25 mouse cellular contexts compared by ENCODE assay signal in the genomic region with DNA sequence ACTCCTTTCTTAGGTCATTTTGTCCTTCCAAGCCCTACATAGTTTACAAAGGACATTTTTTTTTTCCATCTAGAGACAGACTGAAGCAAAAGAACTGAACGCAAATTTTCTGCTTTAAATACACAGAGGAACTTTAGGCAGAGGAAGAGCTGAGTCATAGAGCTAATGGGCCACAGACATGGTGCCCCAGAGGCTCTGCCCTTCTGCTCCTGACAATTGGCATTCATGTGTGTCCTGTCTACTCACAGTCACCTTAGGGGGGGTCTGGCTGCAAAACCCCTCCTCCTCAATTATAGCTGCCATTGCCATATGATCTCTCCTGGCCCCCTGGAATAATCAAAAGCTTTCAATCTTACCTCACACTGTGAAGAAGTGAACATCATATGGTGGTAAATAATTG.
A peak's percentile ranks its signal among the peaks of the same experiment; 100 is the strongest.
DNase-seq lines count a peak whose midpoint lies in the region; ATAC-seq and TF ChIP-seq lines count a peak whose summit lies in the region.
"Had no signal": no experiment of that assay in that cellular context is flagged by ENCODE, and none has a peak within 500 bp of the region (broad histone marks: within the 10 kb centered on the region; RNA-seq: fewer than 3 reads in every experiment).

No protein-coding gene starts in this region.

- no peak overlapping the region for H3K9ac ChIP-seq in midbrain, embryonic 15.5 days
- H3K9ac ChIP-seq in embryonic facial prominence, embryonic 11.5 days (replicated peaks; ENCODE audit: low read length) = no peak overlapping the region
- H3K9ac ChIP-seq in hindbrain, embryonic 15.5 days = no peak overlapping the region
- no peak overlapping the region for H3K9ac ChIP-seq in lung, postnatal 0 days (replicated peaks; ENCODE audit: low read depth)
- H3K9ac ChIP-seq: forebrain, embryonic 13.5 days; heart, embryonic 15.5 days; limb, embryonic 12.5 days; liver, postnatal 0 days; neural tube, embryonic 12.5 days; stomach, embryonic 15.5 days had no signal

- H3K4me3 ChIP-seq in midbrain, embryonic 15.5 days = no peak overlapping the region
- H3K4me3 ChIP-seq in midbrain, embryonic 10.5 days = no peak overlapping the region
- no peak overlapping the region for H3K4me3 ChIP-seq in embryonic facial prominence, embryonic 11.5 days (ENCODE audit: low read depth, low read length)
- no peak overlapping the region for H3K4me3 ChIP-seq in hindbrain, embryonic 15.5 days
- H3K4me3 ChIP-seq in lung, postnatal 0 days (ENCODE audit: low read depth, low read length) = no peak overlapping the region
- H3K4me3 ChIP-seq: forebrain, embryonic 13.5 days; gastrocnemius, adult 2 months; heart, embryonic 15.5 days; limb, embryonic 12.5 days; neural tube, embryonic 12.5 days; stomach, embryonic 15.5 days had no signal

- peak; percentile 37 for DNase-seq in embryo, embryonic 10 days (ENCODE audit: low spot score)
- DNase-seq in embryo, embryonic 9.5 days (ENCODE audit: extremely low spot score) = no peak
- DNase-seq in midbrain, embryonic 10.5 days (ENCODE audit: low spot score) = no peak
- peak; percentile 18 for DNase-seq in embryonic facial prominence, embryonic 11.5 days (ENCODE audit: low spot score)
- DNase-seq in layer of hippocampus, postnatal 14 days (ENCODE audit: low spot score in 2 of 2) = no peak
- no peak for DNase-seq in lung, postnatal 0 days (ENCODE audit: low spot score)
- DNase-seq: adrenal gland, postnatal 36 days; cerebellum, adult 11 months; cerebellum, postnatal 14 days; gastrocnemius, adult 2 months; kidney, adult 9 months; kidney, postnatal 14 days; liver, postnatal 0 days; lung, postnatal 10 days; thymus, postnatal 4 days had no signal

- no peaks in the 10 kb centered on the region for H3K27me3 ChIP-seq in midbrain, embryonic 15.5 days (replicated peaks)
- no peaks in the 10 kb centered on the region for H3K27me3 ChIP-seq in midbrain, embryonic 10.5 days (ENCODE audit: low read depth, poor library complexity, severe bottlenecking)
- H3K27me3 ChIP-seq in embryonic facial prominence, embryonic 11.5 days (ENCODE audit: control insufficient read depth, insufficient read depth, low read length) = no peaks in the 10 kb centered on the region
- no peaks in the 10 kb centered on the region for H3K27me3 ChIP-seq in hindbrain, embryonic 15.5 days
- H3K27me3 ChIP-seq in lung, postnatal 0 days (replicated peaks; ENCODE audit: insufficient read depth, low read length) = no peaks in the 10 kb centered on the region
- H3K27me3 ChIP-seq: forebrain, embryonic 13.5 days; heart, embryonic 15.5 days; limb, embryonic 12.5 days; neural tube, embryonic 12.5 days; stomach, embryonic 15.5 days had no signal

- no peaks in the 10 kb centered on the region for H3K36me3 ChIP-seq in midbrain, embryonic 15.5 days (replicated peaks)
- no peaks in the 10 kb centered on the region for H3K36me3 ChIP-seq in midbrain, embryonic 10.5 days
- no peaks in the 10 kb centered on the region for H3K36me3 ChIP-seq in embryonic facial prominence, embryonic 11.5 days (replicated peaks; ENCODE audit: control insufficient read depth, insufficient read depth, low read depth, low read length)
- no peaks in the 10 kb centered on the region for H3K36me3 ChIP-seq in hindbrain, embryonic 15.5 days
- no peaks in the 10 kb centered on the region for H3K36me3 ChIP-seq in lung, postnatal 0 days (ENCODE audit: insufficient read depth, low read length)
- H3K36me3 ChIP-seq: heart, embryonic 15.5 days; limb, embryonic 12.5 days; neural tube, embryonic 12.5 days; stomach, embryonic 15.5 days had no signal

- H3K4me2 ChIP-seq in midbrain, embryonic 15.5 days = no peak overlapping the region
- no peak overlapping the region for H3K4me2 ChIP-seq in embryonic facial prominence, embryonic 11.5 days (ENCODE audit: low read depth, low read length)
- H3K4me2 ChIP-seq in hindbrain, embryonic 15.5 days = no peak overlapping the region
- H3K4me2 ChIP-seq in lung, postnatal 0 days (replicated peaks; ENCODE audit: low read depth, low read length) = no peak overlapping the region
- H3K4me2 ChIP-seq: forebrain, embryonic 13.5 days; heart, embryonic 15.5 days; limb, embryonic 12.5 days; liver, embryonic 11.5 days; neural tube, embryonic 12.5 days; stomach, embryonic 15.5 days had no signal

- 0 out of 2 replicates have a peak, but pooled peaks have one; percentile 30 for ATAC-seq in midbrain, embryonic 15.5 days (replicated peaks)
- no peak for ATAC-seq in embryonic facial prominence, embryonic 11.5 days (replicated peaks; ENCODE audit: insufficient number of reproducible peaks, low FRiP score, low TSS enrichment, low read depth)
- ATAC-seq in hindbrain, embryonic 15.5 days (ENCODE audit: low FRiP score, low read depth) = 0 out of 2 replicates have a peak, but pooled peaks have one; percentile 51
- ATAC-seq in lung, postnatal 0 days = no peak
- ATAC-seq: CD4-positive, CD25-positive, alpha-beta regulatory T cell, adult 4 months; forebrain, embryonic 13.5 days; intestine, embryonic 16.5 days; liver, postnatal 0 days had no signal

- H3K9me3 ChIP-seq in midbrain, embryonic 15.5 days = no peaks in the 10 kb centered on the region
- no peaks in the 10 kb centered on the region for H3K9me3 ChIP-seq in midbrain, embryonic 10.5 days (replicated peaks)
- H3K9me3 ChIP-seq in embryonic facial prominence, embryonic 11.5 days (replicated peaks; ENCODE audit: control insufficient read depth, low read length) = no peaks in the 10 kb centered on the region
- no peaks in the 10 kb centered on the region for H3K9me3 ChIP-seq in hindbrain, embryonic 15.5 days
- no peaks in the 10 kb centered on the region for H3K9me3 ChIP-seq in lung, postnatal 0 days (ENCODE audit: low read length)
- H3K9me3 ChIP-seq: forebrain, embryonic 13.5 days; heart, embryonic 15.5 days; limb, embryonic 12.5 days; neural tube, embryonic 12.5 days; stomach, embryonic 15.5 days had no signal

- no peaks in the 10 kb centered on the region for H3K4me1 ChIP-seq in midbrain, embryonic 15.5 days
- H3K4me1 ChIP-seq in midbrain, embryonic 10.5 days = peaks cover 26% of the 10 kb centered on the region
- no peaks in the 10 kb centered on the region for H3K4me1 ChIP-seq in embryonic facial prominence, embryonic 11.5 days (ENCODE audit: control insufficient read depth, insufficient read depth, low read length)
- H3K4me1 ChIP-seq in hindbrain, embryonic 15.5 days (replicated peaks) = no peaks in the 10 kb centered on the region
- no peaks in the 10 kb centered on the region for H3K4me1 ChIP-seq in lung, postnatal 0 days (ENCODE audit: insufficient read depth, low read depth, low read length)
- H3K4me1 ChIP-seq: forebrain, embryonic 13.5 days; heart, embryonic 15.5 days; limb, embryonic 12.5 days; stomach, embryonic 15.5 days had no signal

- TF ChIP-seq EP300 in lung, postnatal 0 days (IDR thresholded peaks at IDR 0.05) = no peak

- no peak for TF ChIP-seq CTCF in lung, postnatal 0 days (IDR thresholded peaks at IDR 0.05)

- WGBS in midbrain, embryonic 15.5 days = 11% methylated on average over 1 of the region's 1 CpGs
- WGBS in midbrain, embryonic 10.5 days = 42% methylated on average over 1 of the region's 1 CpGs
- WGBS in embryonic facial prominence, embryonic 11.5 days = 15% methylated on average over 1 of the region's 1 CpGs
- WGBS in hindbrain, embryonic 15.5 days = 17% methylated on average over 1 of the region's 1 CpGs
- WGBS in lung, postnatal 0 days = 24% methylated on average over 1 of the region's 1 CpGs

- no peak overlapping the region for H3K27ac ChIP-seq in midbrain, embryonic 15.5 days
- no peak overlapping the region for H3K27ac ChIP-seq in midbrain, embryonic 10.5 days (replicated peaks)
- H3K27ac ChIP-seq in embryonic facial prominence, embryonic 11.5 days (replicated peaks; ENCODE audit: low read depth, low read length) = no peak overlapping the region
- no peak overlapping the region for H3K27ac ChIP-seq in hindbrain, embryonic 15.5 days (replicated peaks)
- H3K27ac ChIP-seq in lung, postnatal 0 days (ENCODE audit: low read length) = no peak overlapping the region
- H3K27ac ChIP-seq: forebrain, embryonic 13.5 days; gastrocnemius, adult 2 months; heart, embryonic 15.5 days; limb, embryonic 12.5 days; neural tube, embryonic 12.5 days; stomach, embryonic 15.5 days had no signal

Comparison
In these comparisons a context has a peak if more than half of its experiments do, and no peak if none do; other contexts are left out.
1. DNase-seq: peak in embryo, embryonic 10 days (single experiment) and embryonic facial prominence, embryonic 11.5 days (single experiment); none in embryo, embryonic 9.5 days (single experiment), midbrain, embryonic 10.5 days (single experiment), layer of hippocampus, postnatal 14 days (0 of 2) and lung, postnatal 0 days (single experiment).
2. ATAC-seq: peak in midbrain, embryonic 15.5 days (single experiment) and hindbrain, embryonic 15.5 days (single experiment); none in embryonic facial prominence, embryonic 11.5 days (single experiment) and lung, postnatal 0 days (single experiment).